8 mouse cellular contexts compared by ENCODE assay signal in the genomic region with DNA sequence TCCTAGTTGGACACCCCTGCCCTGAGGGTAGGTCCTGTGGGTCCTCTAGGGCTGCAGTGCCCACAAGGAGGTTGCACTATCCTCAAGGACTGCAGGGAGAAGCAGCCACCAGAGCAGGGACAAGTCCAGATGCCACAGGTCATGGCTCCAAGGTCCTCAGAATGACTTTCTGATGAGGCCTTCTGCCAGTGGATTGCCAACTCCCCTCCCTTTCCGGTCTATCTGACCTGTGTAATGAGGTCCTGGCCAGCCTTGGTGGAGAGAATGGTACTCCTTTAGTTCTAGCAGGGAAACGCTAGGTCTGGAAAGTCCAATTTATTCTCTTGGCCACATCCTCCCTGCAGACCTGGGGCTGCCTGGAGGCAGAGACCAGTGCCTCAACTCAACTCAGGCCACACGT. TPM values are rescaled to one million over a fixed set of nuclear protein-coding genes. Genes with fewer than 3 reads are reported as not detected.
A peak's percentile ranks its signal among the peaks of the same experiment; 100 is the strongest.
DNase-seq lines count a peak whose midpoint lies in the region; ATAC-seq and TF ChIP-seq lines count a peak whose summit lies in the region.

A gene (plus strand): TSS at position 301 of the 400 bp plus-strand sequence.

- no peaks in the 10 kb centered on the region for H3K9me3 ChIP-seq in heart, embryonic 14.5 days (ENCODE audit: control insufficient read depth, low read length)
- H3K9me3 ChIP-seq in ES-Bruce4 (replicated peaks; ENCODE audit: control insufficient read depth, insufficient read depth, low read length, poor library complexity, severe bottlenecking), result no peaks in the 10 kb centered on the region
- no peaks in the 10 kb centered on the region for H3K9me3 ChIP-seq in forebrain, postnatal 0 days (ENCODE audit: low read length)
- H3K9me3 ChIP-seq in liver, embryonic 14.5 days (ENCODE audit: control insufficient read depth, low read length), result no peaks in the 10 kb centered on the region

- no peak for TF ChIP-seq EP300 in ES-Bruce4 (IDR thresholded peaks at IDR 0.05; ENCODE audit: insufficient read depth, low read depth, low read length)
- no peak for TF ChIP-seq EP300 in liver, embryonic 14.5 days (IDR thresholded peaks at IDR 0.05; ENCODE audit: low read depth)

- peak within 1 kb of the TSS; percentile 92 for H3K4me2 ChIP-seq in heart, embryonic 14.5 days (ENCODE audit: low read length)
- peak within 1 kb of the TSS; percentile 87 for H3K4me2 ChIP-seq in forebrain, postnatal 0 days (ENCODE audit: low read depth)
- peak within 1 kb of the TSS; percentile 13; the same call in 1 of the 2 replicates for H3K4me2 ChIP-seq in liver, embryonic 14.5 days (ENCODE audit: low read depth)

- peak within 1 kb of the TSS; percentile 47 to 50 for H3K4me3 ChIP-seq in heart, embryonic 14.5 days (ENCODE audit: control insufficient read depth in 1 of 2, insufficient read depth in 1 of 2, low read depth in 1 of 2, low read length in 2 of 2)
- peak within 1 kb of the TSS; percentile 77 for H3K4me3 ChIP-seq in ES-Bruce4 (ENCODE audit: low read depth, low read length)
- peak within 1 kb of the TSS; percentile 59 for H3K4me3 ChIP-seq in forebrain, postnatal 0 days (ENCODE audit: low read depth, low read length)
- no peak within 1 kb of the TSS for H3K4me3 ChIP-seq in liver, embryonic 14.5 days (ENCODE audit: insufficient read depth in 1 of 2, low read depth in 2 of 2, low read length in 2 of 2)

- ATAC-seq in heart, embryonic 14.5 days (ENCODE audit: insufficient number of reproducible peaks, insufficient read depth, low FRiP score, low read depth), result no peak
- no peak for ATAC-seq in forebrain, postnatal 0 days
- ATAC-seq in liver, embryonic 14.5 days (ENCODE audit: insufficient read depth), result no peak
- ATAC-seq in erythroid progenitor cell, adult 5-6 weeks (replicated peaks; ENCODE audit: low FRiP score, poor library complexity, severe bottlenecking), result no peak

- H3K4me1 ChIP-seq in heart, embryonic 14.5 days (ENCODE audit: control insufficient read depth in 2 of 2, insufficient read depth in 2 of 2, low read length in 2 of 2), result peaks cover 0 to 5% of the 10 kb centered on the region in 2 experiments; a peak in 1 of 4 replicates
- no peaks in the 10 kb centered on the region for H3K4me1 ChIP-seq in ES-Bruce4 (ENCODE audit: control insufficient read depth, insufficient read depth, low read length)
- no peaks in the 10 kb centered on the region for H3K4me1 ChIP-seq in forebrain, postnatal 0 days (ENCODE audit: insufficient read depth)
- no peaks in the 10 kb centered on the region for H3K4me1 ChIP-seq in liver, embryonic 14.5 days (replicated peaks; ENCODE audit: control insufficient read depth in 2 of 2, insufficient read depth in 2 of 2, low read length in 1 of 2)

- no peak within 1 kb of the TSS for H3K27ac ChIP-seq in heart, embryonic 14.5 days (replicated peaks in 1 of 2; ENCODE audit: control insufficient read depth in 1 of 2, insufficient read depth in 1 of 2, low read depth in 2 of 2, low read length in 2 of 2)
- no peak within 1 kb of the TSS for H3K27ac ChIP-seq in ES-Bruce4 (ENCODE audit: insufficient read depth, low read length)
- H3K27ac ChIP-seq in forebrain, postnatal 0 days (ENCODE audit: low read depth, low read length), result peak within 1 kb of the TSS; percentile 59
- no peak within 1 kb of the TSS for H3K27ac ChIP-seq in liver, embryonic 14.5 days

- H3K27me3 ChIP-seq in heart, embryonic 14.5 days (ENCODE audit: control insufficient read depth, insufficient read depth, low read length), result peaks cover 95% of the 10 kb centered on the region
- H3K27me3 ChIP-seq in ES-Bruce4 (ENCODE audit: control insufficient read depth, insufficient read depth, low read length, poor library complexity, severe bottlenecking), result peaks cover 8% of the 10 kb centered on the region
- peaks cover 39% of the 10 kb centered on the region for H3K27me3 ChIP-seq in forebrain, postnatal 0 days (ENCODE audit: insufficient read depth, low read length)
- peaks cover 51% of the 10 kb centered on the region for H3K27me3 ChIP-seq in liver, embryonic 14.5 days (ENCODE audit: control insufficient read depth, insufficient read depth, low read length)

- WGBS in heart, embryonic 14.5 days, result 56% methylated on average over 3 of the region's 3 CpGs
- WGBS in forebrain, postnatal 0 days, result 45% methylated on average over 3 of the region's 3 CpGs
- WGBS in liver, embryonic 14.5 days (ENCODE audit: insufficient replicate concordance), result 38% methylated on average over 3 of the region's 3 CpGs

- H3K36me3 ChIP-seq in heart, embryonic 14.5 days (ENCODE audit: control insufficient read depth, insufficient read depth, low read length), result no peaks in the 10 kb centered on the region
- H3K36me3 ChIP-seq in ES-Bruce4 (ENCODE audit: control insufficient read depth, insufficient read depth, low read length, poor library complexity, severe bottlenecking), result no peaks in the 10 kb centered on the region
- no peaks in the 10 kb centered on the region for H3K36me3 ChIP-seq in forebrain, postnatal 0 days (ENCODE audit: insufficient read depth)
- H3K36me3 ChIP-seq in liver, embryonic 14.5 days (replicated peaks; ENCODE audit: control insufficient read depth, insufficient read depth, low read depth), result no peaks in the 10 kb centered on the region

- H3K9ac ChIP-seq in heart, embryonic 14.5 days (ENCODE audit: low read length), result peak within 1 kb of the TSS; percentile 25; the same call in 1 of the 2 replicates
- H3K9ac ChIP-seq in ES-Bruce4 (ENCODE audit: low read depth, poor library complexity, severe bottlenecking), result peak within 1 kb of the TSS; percentile 82
- H3K9ac ChIP-seq in forebrain, postnatal 0 days, result peak within 1 kb of the TSS; percentile 53
- H3K9ac ChIP-seq in liver, embryonic 14.5 days (replicated peaks), result no peak within 1 kb of the TSS

- no peak for DNase-seq in heart, adult 11 months
- DNase-seq in forebrain, postnatal 0 days, result no peak
- DNase-seq in liver, embryonic 14.5 days (ENCODE audit: low read depth in 3 of 3, low spot score in 3 of 3), result no peak
- DNase-seq in thymus, postnatal 36 days, result no peak
- DNase-seq in cerebellum, postnatal 25 days, result no peak

- no peak for TF ChIP-seq POLR2A in ES-Bruce4 (IDR thresholded peaks at IDR 0.05; ENCODE audit: insufficient read depth, low read length)

- no peak for TF ChIP-seq CTCF in ES-Bruce4 (IDR thresholded peaks at IDR 0.05; ENCODE audit: low read depth, low read length)
- TF ChIP-seq CTCF in forebrain, postnatal 0 days (IDR thresholded peaks at IDR 0.05; ENCODE audit: low read depth), result no peak
- TF ChIP-seq CTCF in liver, embryonic 14.5 days (IDR thresholded peaks at IDR 0.05; ENCODE audit: low read depth), result no peak

RNA-seq across cellular contexts. Expression of the gene that starts here (rescaled TPM):
- 0.05 and 0.09 TPM in 2 replicates for polyA plus RNA-seq in heart, embryonic 14.5 days (2014; fragmentation: Nextera tagmentation; extraction: Ambion mirVana)
- not detected in 2 replicates for polyA plus RNA-seq in ES-Bruce4 (2011; ENCODE audit: insufficient read depth, insufficient read length, low read depth, missing spikeins)
- total RNA-seq in forebrain, postnatal 0 days (2014; rRNA removed), result 8.9 and 10.7 TPM in 2 replicates
- polyA plus RNA-seq in forebrain, postnatal 0 days (2015; fragmentation: Nextera tagmentation; extraction: Ambion mirVana), result 1.5 and 1.7 TPM in 2 replicates
- polyA plus RNA-seq in liver, embryonic 14.5 days (2012; rRNA removed), result 0.02 TPM in 1 of 2 replicates, not detected in the other
- polyA plus RNA-seq in liver, embryonic 14.5 days (2014; fragmentation: Nextera tagmentation; extraction: Ambion mirVana), result not detected in 2 replicates
- total RNA-seq in erythroid progenitor cell, adult 5-6 weeks (2015; ENCODE audit: low replicate concordance), result not detected in 2 replicates
- total RNA-seq in erythroid progenitor cell, adult 5-6 weeks (2017; ENCODE audit: low replicate concordance), result not detected in 2 replicates

Comparison
In these comparisons a context has a peak if more than half of its experiments do, and no peak if none do; other contexts are left out.
1. H3K4me2 ChIP-seq: peak in every context shown above with its lines; median percentile 92 in heart, embryonic 14.5 days; 87 in forebrain, postnatal 0 days; 13 in liver, embryonic 14.5 days.
2. H3K4me3 ChIP-seq: peak in heart, embryonic 14.5 days (2 of 2), ES-Bruce4 (single experiment) and forebrain, postnatal 0 days (single experiment); none in liver, embryonic 14.5 days (0 of 2).